Mouse (Mus musculus) cortical plate, adult 2 months (tissue): ENCODE results near the gene Fcamr. TPM values are rescaled to one million over a fixed set of nuclear protein-coding genes. Genes with fewer than 3 reads are reported as not detected.

ENCODE experiments used
- H3K27ac ChIP-seq: fragments of 200-500 bp; 2 replicates; pipeline ENCODE4 v1.5.1; 2012; ENCODE audit warnings: low read length, control low read depth, inconsistent platforms; ENCODE audit not compliant: insufficient read depth
- H3K4me1 ChIP-seq: fragments of 200-500 bp; 2 replicates; pipeline ENCODE4 v1.6.1; 2011; ENCODE audit warnings: low read length; ENCODE audit not compliant: control insufficient read depth, insufficient read depth
- H3K4me3 ChIP-seq: fragments of 200-500 bp; 2 replicates; pipeline ENCODE4 v1.5.1; 2011; ENCODE audit warnings: mild to moderate bottlenecking, low read length, control low read depth; ENCODE audit not compliant: insufficient read depth
- CTCF ChIP-seq: fragments of 200-500 bp; IDR thresholded peaks from 2 replicates; pipeline ENCODE4 v1.5.1; 2011; ENCODE audit warnings: mild to moderate bottlenecking, control low read depth, low read length; ENCODE audit not compliant: insufficient read depth; ENCODE audit errors: extremely low read depth
- POLR2A ChIP-seq: fragments of 200-500 bp; IDR thresholded peaks from 2 replicates; pipeline ENCODE4 v1.6.1; 2011; ENCODE audit warnings: mild to moderate bottlenecking, low read length, control low read depth; ENCODE audit not compliant: insufficient read depth; ENCODE audit errors: extremely low read depth
- polyA plus RNA-seq: library from polyadenylated mRNA; depleted of rRNA; stranded (reverse); fragments of >200 nt; gene quantifications from 2 replicates; pipeline ENCODE4 v1.2.3, GENCODE M21; 2012; rRNA removed

Gene Fcamr
- not detected in 2 replicates for polyA plus RNA-seq

DNA sequence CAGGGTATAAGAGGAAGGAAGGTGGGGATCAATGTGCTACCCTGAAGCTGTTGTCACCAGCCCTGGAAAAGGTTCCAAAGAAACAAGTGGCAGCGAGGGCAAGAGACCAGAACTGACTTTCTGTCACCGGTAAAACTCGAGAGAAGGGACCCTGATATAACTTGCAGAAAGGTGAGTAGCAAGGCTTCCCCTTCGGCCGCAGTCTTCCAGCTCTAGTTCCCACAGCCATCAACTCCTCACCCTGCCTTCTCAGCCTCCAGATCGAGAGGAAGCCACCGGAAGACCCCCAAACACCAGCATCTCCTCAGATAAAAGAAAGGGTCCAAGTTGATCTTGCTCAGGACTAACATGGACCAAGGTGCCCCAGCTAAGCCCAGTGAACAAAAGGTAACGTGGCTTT is at the start of gene Fcamr:
Gene Fcamr, plus strand, starts transcription at position 301 of the 400 bp plus-strand sequence.
- no peaks in the 10 kb centered on the region for H3K4me1 ChIP-seq
- H3K4me3 ChIP-seq = no peak within 1 kb of the TSS
- no peak within 1 kb of the TSS for H3K27ac ChIP-seq
- no peak for TF ChIP-seq POLR2A

DNA sequence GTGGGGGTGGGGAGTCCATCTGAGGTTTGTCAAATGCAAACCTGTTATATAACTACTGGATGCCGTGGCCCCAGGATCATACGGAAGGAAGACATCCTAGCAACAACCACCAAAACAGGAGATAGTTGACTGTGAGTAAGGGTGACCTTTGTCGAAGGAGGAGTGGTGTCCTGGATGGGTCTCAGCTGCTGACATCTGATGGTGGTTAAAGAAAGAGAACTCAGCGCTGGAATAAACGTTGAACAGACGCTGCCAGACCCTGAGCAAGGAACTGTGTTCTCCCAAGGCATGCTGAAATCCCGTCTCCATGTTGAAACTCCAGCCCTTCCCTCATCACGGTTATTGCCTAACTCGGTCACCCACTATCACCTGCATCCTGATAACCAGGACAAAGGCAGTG is 41.0 kb upstream of the Fcamr start:
- H3K4me1 ChIP-seq = no peaks in the 10 kb centered on the region
- no peak overlapping the region for H3K4me3 ChIP-seq
- H3K27ac ChIP-seq = no peak overlapping the region
- TF ChIP-seq POLR2A (no peak), CTCF (no peak)

DNA sequence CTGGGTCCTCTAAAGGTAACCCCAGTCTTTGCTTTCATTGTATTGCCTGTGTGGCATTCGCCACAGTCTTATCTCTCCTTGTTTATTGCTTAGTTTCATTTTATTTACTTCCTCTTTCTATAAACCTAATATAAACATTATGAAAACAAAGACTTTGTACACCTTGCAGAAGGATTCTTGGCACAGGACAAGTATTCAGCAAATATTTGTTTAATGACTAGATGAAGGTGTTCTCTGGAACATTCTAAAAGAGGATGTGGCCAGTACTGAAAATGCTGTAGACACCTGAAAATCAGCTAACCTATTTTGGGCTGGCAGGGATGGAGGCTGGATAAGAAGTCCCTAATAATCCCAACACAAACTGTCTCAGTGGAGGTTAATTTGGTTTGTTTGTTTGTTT is 39.1 kb upstream of the Fcamr start:
- Histone ChIP-seq H3K4me1 (no peaks in the 10 kb centered on the region), H3K4me3 (no peak overlapping the region), H3K27ac (no peak overlapping the region)
- TF ChIP-seq CTCF (no peak), POLR2A (no peak)

DNA sequence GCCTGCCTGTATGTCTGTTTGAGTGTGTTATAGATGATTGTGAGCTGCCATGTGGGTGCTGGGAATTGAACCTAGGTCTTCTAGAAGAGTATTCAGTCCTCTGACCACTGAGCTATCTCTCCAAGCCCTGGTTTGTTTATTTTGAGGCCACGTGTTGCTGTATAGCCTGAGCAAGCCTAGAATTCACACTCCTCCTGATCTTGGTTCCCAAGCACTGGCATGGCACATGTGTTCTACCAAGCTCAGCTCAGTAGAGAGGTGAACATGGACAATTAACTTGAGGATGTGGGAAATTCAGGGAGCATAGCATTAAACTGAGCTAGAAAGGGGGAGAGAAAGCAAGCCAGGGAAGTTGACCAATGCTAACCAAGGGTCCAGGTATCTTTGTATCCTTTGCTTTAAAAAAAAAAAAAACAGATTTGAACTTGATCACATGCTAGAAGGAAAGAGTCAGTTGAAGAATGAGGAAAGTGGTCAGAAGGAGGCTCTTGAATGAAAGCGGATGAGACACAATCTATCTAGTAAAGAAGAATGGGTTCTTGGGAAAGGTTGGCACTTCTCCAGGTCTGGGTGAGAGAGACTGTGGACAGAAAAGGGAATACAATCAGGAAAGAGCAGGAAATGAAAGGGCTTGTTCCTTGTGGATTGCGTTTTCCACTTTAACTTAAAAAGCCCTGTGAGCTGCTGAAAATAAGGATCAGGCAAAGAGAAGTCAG is 38.5 kb upstream of the Fcamr start:
- Histone ChIP-seq H3K4me1 (no peaks in the 10 kb centered on the region), H3K4me3 (no peak overlapping the region), H3K27ac (no peak overlapping the region)
- TF ChIP-seq POLR2A (no peak), CTCF (no peak)

DNA sequence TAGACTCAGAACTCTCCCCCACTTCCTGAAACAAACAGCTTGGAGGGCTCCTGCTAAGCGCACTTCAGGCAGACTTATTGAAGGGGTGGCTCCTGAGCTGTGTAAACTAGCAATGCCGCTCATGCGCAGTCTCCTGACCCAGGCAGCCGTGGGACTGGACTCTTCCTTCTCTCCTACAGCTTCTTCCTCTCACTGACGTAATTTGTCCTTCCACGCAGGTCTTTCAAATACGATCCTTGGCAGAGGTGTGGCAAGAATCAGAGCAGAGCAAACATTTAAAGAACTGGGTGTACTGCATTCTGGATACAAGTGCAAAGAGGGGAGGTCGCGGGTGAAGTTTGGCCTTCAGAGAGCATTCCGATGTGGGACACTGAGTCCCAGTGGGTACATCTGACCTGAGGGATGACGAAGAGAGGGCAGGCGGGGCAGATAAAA is 36.7 kb upstream of the Fcamr start:
- H3K27ac ChIP-seq = no peak overlapping the region
- H3K4me1 ChIP-seq = no peaks in the 10 kb centered on the region
- H3K4me3 ChIP-seq = no peak overlapping the region
- TF ChIP-seq CTCF (no peak), POLR2A (no peak)

DNA sequence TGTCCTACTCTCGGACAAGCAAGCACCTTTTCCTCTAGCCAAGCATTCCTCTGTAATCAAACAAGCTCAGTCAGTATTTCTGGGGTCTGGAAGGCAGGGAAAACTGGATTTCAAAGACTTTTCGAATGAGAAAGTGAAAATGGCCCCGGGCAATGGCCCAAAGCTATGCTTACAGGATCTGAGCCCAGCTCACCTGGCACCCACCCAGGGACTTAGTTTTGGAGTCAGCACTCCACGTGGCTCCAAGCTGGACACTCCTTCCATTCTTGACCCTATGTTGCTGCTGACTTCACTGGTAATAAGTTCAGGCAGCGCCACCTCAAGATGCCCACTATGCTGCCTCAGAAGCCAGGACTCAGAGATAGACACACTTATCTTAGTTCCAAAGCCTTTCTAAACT is 33.6 kb upstream of the Fcamr start:
- TF ChIP-seq CTCF = no peak
- TF ChIP-seq POLR2A = no peak
- Histone ChIP-seq H3K4me1 (no peaks in the 10 kb centered on the region), H3K4me3 (no peak overlapping the region), H3K27ac (no peak overlapping the region)

DNA sequence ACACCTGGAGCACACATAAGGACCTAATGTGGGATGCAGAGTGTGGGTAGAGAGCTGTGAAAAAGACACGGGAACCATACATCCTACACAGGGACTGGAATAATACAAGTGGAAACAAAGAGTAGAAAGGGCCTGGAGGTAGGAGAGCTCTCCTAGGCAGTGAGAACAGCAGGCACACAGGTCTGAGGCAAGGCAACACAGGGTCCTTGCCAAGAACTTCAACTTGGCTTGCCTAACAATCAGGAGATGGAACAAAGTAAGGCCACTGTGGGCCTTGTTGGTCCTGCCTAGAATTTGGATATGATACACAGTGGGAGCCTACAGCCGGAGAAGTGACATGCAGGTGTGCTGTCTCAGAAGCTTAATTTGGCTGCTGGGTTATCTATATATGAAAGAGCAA is 30.8 kb upstream of the Fcamr start:
- TF ChIP-seq CTCF (no peak), POLR2A (no peak)
- H3K4me1 ChIP-seq = no peaks in the 10 kb centered on the region
- no peak overlapping the region for H3K4me3 ChIP-seq
- H3K27ac ChIP-seq = no peak overlapping the region

DNA sequence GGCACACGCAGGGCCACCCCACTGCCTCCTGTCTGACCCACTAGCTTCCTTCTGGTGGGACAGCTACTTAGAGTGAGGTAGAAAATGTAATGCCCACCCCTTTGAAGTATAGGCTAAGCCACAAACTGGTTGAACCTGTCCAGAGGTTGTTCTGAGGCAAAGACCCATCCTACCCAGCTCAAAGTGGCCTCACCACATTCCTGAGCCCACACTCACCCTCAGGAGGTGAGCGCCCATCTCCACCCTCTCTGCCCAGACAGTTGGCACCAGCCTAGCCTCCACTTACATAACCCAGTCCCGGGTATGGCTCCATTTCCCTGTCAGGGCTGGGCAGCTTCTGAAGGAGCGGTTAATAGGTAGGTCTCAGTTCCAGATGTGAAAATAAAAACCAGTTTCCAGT is 30.2 kb upstream of the Fcamr start:
- no peak overlapping the region for H3K27ac ChIP-seq
- TF ChIP-seq POLR2A (no peak), CTCF (no peak)
- H3K4me1 ChIP-seq = no peaks in the 10 kb centered on the region
- no peak overlapping the region for H3K4me3 ChIP-seq

DNA sequence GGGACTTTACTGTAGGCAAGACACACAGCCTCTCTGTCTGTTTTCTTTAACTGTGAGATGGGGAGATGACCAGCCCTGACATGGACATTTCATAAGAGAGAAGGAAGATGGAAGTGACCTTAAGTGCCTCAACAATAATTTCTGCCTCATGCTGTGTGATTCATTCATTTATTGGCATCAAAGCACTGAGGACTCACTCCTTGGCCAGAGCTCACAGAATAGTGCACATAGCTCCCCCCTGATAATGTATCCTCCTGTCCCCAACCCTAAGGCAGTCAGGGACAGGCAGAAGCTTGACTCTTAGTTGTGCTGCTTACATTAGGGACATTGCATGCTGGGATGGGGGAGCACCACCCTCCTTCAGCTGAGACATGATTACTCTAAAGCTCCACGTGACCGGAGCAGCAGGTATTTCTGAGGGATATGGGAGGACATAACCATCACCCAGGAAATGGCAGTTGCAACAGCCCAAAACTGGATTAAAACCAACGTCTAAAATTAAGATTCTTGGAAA is 29.7 kb upstream of the Fcamr start:
- Histone ChIP-seq H3K4me3 (no peak overlapping the region), H3K27ac (no peak overlapping the region)
- TF ChIP-seq CTCF = no peak
- no peak for TF ChIP-seq POLR2A

DNA sequence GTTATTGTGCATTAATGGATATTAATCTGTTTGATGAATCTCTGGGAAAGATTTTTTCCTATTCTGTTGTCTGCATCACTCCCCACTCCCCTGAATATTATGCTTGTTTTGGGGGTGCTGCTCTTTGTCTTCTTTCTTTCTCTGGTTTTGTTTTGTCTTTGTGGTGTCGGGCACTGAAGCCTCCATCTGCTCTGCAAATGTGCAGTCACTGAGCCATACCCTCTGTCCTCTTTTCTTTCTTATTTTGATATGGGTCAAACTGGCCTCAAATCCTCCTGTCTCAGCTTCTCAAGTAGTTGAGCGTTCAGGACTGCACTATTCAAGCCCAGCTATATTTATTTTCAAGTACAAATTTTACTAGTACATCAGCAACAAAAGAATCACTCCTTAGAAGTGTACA is 25.5 kb upstream of the Fcamr start:
- Histone ChIP-seq H3K4me1 (no peaks in the 10 kb centered on the region), H3K4me3 (no peak overlapping the region), H3K27ac (no peak overlapping the region)
- TF ChIP-seq CTCF = no peak
- no peak for TF ChIP-seq POLR2A

More for the DNA sequence above, 29.7 kb upstream of the Fcamr start:
- H3K4me1 ChIP-seq = no peaks in the 10 kb centered on the region
